Mouse (Mus musculus) spleen, adult 2 months (tissue): ENCODE results near the gene Slc25a29.

Source experiments
- CTCF ChIP-seq: fragments of 200-500 bp; IDR thresholded peaks from 2 replicates; pipeline ENCODE4 v1.5.1; 2011; ENCODE audit warnings: mild to moderate bottlenecking, inconsistent platforms; ENCODE audit not compliant: insufficient read depth, insufficient read length, insufficient replicate concordance; ENCODE audit errors: extremely low read depth
- POLR2A ChIP-seq: fragments of 200-500 bp; IDR thresholded peaks from 2 replicates; pipeline ENCODE4 v1.6.1; 2011; ENCODE audit warnings: low read depth, low read length, inconsistent platforms

- TF ChIP-seq POLR2A (no peak), CTCF (no peak)
These were observed 15.2 kb upstream of the Slc25a29 start for GRCm38 (mm10) chr12:108850886-108851285.
